Mouse (Mus musculus) forebrain, embryonic 13.5 days (tissue): ENCODE measurements at regions not wholly inside any gene's neighbourhood (a gene's known extent, or its start where the extent isn't known, plus 50 kb on each side); places are given as distances from the start of the nearest gene placed in this dataset.
A peak's percentile ranks its signal among the peaks of the same experiment; 100 is the strongest.

Source experiments
- ATAC-seq: fragments of 200-750 bp; cut with Nextera tagmentation; 2 replicates; pipeline ENCODE4 v1.8.0; 2017
- H3K27ac ChIP-seq: fragments of 300-500 bp; sonication (generic); 2 replicates; pipeline ENCODE4 v1.5.1; 2015; ENCODE audit warnings: inconsistent platforms, mild to moderate bottlenecking, moderate library complexity
- H3K27me3 ChIP-seq: fragments of 300-500 bp; sonication (generic); 2 replicates; pipeline ENCODE4 v1.6.1; 2015; ENCODE audit warnings: mild to moderate bottlenecking, inconsistent platforms
- H3K36me3 ChIP-seq: fragments of 300-500 bp; sonication (generic); 2 replicates; pipeline ENCODE4 v1.6.1; 2015; ENCODE audit warnings: mild to moderate bottlenecking, inconsistent platforms; ENCODE audit not compliant: poor library complexity, severe bottlenecking
- H3K4me1 ChIP-seq: fragments of 300-500 bp; sonication (generic); 2 replicates; pipeline ENCODE4 v1.6.1; 2015; ENCODE audit warnings: inconsistent platforms
- H3K4me2 ChIP-seq: fragments of 300-500 bp; sonication (generic); 2 replicates; pipeline ENCODE4 v1.6.1; 2015; ENCODE audit warnings: inconsistent platforms, mild to moderate bottlenecking, moderate library complexity
- H3K4me3 ChIP-seq: fragments of 300-500 bp; sonication (generic); 2 replicates; pipeline ENCODE4 v1.5.1; 2015; ENCODE audit warnings: mild to moderate bottlenecking, inconsistent platforms
- H3K9ac ChIP-seq: fragments of 300-500 bp; sonication (generic); 2 replicates; pipeline ENCODE4 v1.6.1; 2015; ENCODE audit warnings: mild to moderate bottlenecking, inconsistent platforms
- H3K9me3 ChIP-seq: fragments of 300-500 bp; sonication (generic); replicated peaks from 2 replicates; pipeline ENCODE4 v1.6.1; 2016; ENCODE audit warnings: inconsistent platforms
- WGBS: fragments of 180-500 bp; shearing (Covaris S2); methylation state at CpG from one replicate; pipeline ENCODE4 v1.1.7; 2015; 5-methylcytosine and 5-hydroxymethylcytosine counted together

GRCm38 (mm10) chr7:75063816-75064215 lies 245.2 kb downstream of the Sv2b start:
- Histone ChIP-seq H3K9me3 (no peaks in the 10 kb centered on the region), H3K36me3 (no peaks in the 10 kb centered on the region), H3K27me3 (no peaks in the 10 kb centered on the region), H3K9ac (no peak overlapping the region), H3K27ac (no peak overlapping the region), H3K4me2 (no peak overlapping the region), H3K4me1 (no peaks in the 10 kb centered on the region), H3K4me3 (no peak overlapping the region)
- ATAC-seq: no peak
- WGBS: 69% methylated on average over 2 of the region's 2 CpGs

- Histone ChIP-seq H3K27ac (no peak overlapping the region), H3K27me3 (no peaks in the 10 kb centered on the region), H3K36me3 (no peaks in the 10 kb centered on the region), H3K9ac (no peak overlapping the region), H3K4me2 (no peak overlapping the region), H3K4me1 (no peaks in the 10 kb centered on the region), H3K9me3 (no peaks in the 10 kb centered on the region), H3K4me3 (no peak overlapping the region)
- no peak for ATAC-seq
- 81% methylated on average over 1 of the region's 1 CpGs for WGBS
Measured at GRCm38 (mm10) chr7:75050231-75050630, 258.8 kb downstream of the Sv2b start.

- no peaks in the 10 kb centered on the region for H3K9me3 ChIP-seq
- H3K4me3 ChIP-seq: no peak overlapping the region
- no peaks in the 10 kb centered on the region for H3K4me1 ChIP-seq
- H3K9ac ChIP-seq: no peak overlapping the region
- H3K27ac ChIP-seq: no peak overlapping the region
- no peak for ATAC-seq
- WGBS: 91% methylated on average over 5 of the region's 5 CpGs
- H3K27me3 ChIP-seq: no peaks in the 10 kb centered on the region
- no peaks in the 10 kb centered on the region for H3K36me3 ChIP-seq
- no peak overlapping the region for H3K4me2 ChIP-seq
Measured at GRCm38 (mm10) chr7:75049751-75050150, 259.3 kb downstream of the Sv2b start.

GRCm38 (mm10) chr7:75048822-75049221 lies 260.2 kb downstream of the Sv2b start:
- Histone ChIP-seq H3K4me3 (no peak overlapping the region), H3K27me3 (no peaks in the 10 kb centered on the region), H3K9ac (no peak overlapping the region), H3K4me2 (no peak overlapping the region), H3K36me3 (no peaks in the 10 kb centered on the region), H3K9me3 (no peaks in the 10 kb centered on the region), H3K27ac (no peak overlapping the region), H3K4me1 (no peaks in the 10 kb centered on the region)
- 88% methylated on average over 2 of the region's 2 CpGs for WGBS
- no peak for ATAC-seq

GRCm38 (mm10) chr7:75047827-75048226 lies 261.2 kb downstream of the Sv2b start:
- 81% methylated on average over 3 of the region's 3 CpGs for WGBS
- Histone ChIP-seq H3K9ac (no peak overlapping the region), H3K27me3 (no peaks in the 10 kb centered on the region), H3K4me2 (no peak overlapping the region), H3K4me1 (no peaks in the 10 kb centered on the region), H3K27ac (no peak overlapping the region), H3K4me3 (no peak overlapping the region), H3K9me3 (no peaks in the 10 kb centered on the region), H3K36me3 (no peaks in the 10 kb centered on the region)
- ATAC-seq: no peak

GRCm38 (mm10) chr7:75040871-75041270 lies 268.2 kb downstream of the Sv2b start:
- no peak for ATAC-seq
- Histone ChIP-seq H3K9ac (no peak overlapping the region), H3K4me2 (no peak overlapping the region), H3K4me3 (no peak overlapping the region), H3K36me3 (no peaks in the 10 kb centered on the region), H3K27me3 (no peaks in the 10 kb centered on the region), H3K4me1 (no peaks in the 10 kb centered on the region), H3K9me3 (no peaks in the 10 kb centered on the region), H3K27ac (no peak overlapping the region)
- 89% methylated on average over 6 of the region's 6 CpGs for WGBS

- H3K9ac ChIP-seq: no peak overlapping the region
- 10% methylated on average over 2 of the region's 2 CpGs for WGBS
- no peak overlapping the region for H3K4me3 ChIP-seq
- H3K27ac ChIP-seq: no peak overlapping the region
- ATAC-seq: no peak
- no peaks in the 10 kb centered on the region for H3K36me3 ChIP-seq
- H3K9me3 ChIP-seq: no peaks in the 10 kb centered on the region
- H3K4me1 ChIP-seq: no peaks in the 10 kb centered on the region
- H3K27me3 ChIP-seq: no peaks in the 10 kb centered on the region
- H3K4me2 ChIP-seq: no peak overlapping the region
Measured at GRCm38 (mm10) chr7:75026191-75026590, 282.9 kb downstream of the Sv2b start.

GRCm38 (mm10) chr7:75021966-75022365 lies 287.1 kb downstream of the Sv2b start:
- ATAC-seq: no peak
- H3K9ac ChIP-seq: no peak overlapping the region
- H3K27me3 ChIP-seq: no peaks in the 10 kb centered on the region
- no peaks in the 10 kb centered on the region for H3K9me3 ChIP-seq
- no peak overlapping the region for H3K4me2 ChIP-seq
- no peak overlapping the region for H3K4me3 ChIP-seq
- WGBS: 48% methylated on average over 6 of the region's 6 CpGs
- no peaks in the 10 kb centered on the region for H3K36me3 ChIP-seq
- no peak overlapping the region for H3K27ac ChIP-seq
- 0 out of 2 replicates have a peak, but pooled peaks cover 3% of the 10 kb centered on the region for H3K4me1 ChIP-seq

- Histone ChIP-seq H3K4me2 (no peak overlapping the region; the same call in 1 of the 2 replicates), H3K9me3 (no peaks in the 10 kb centered on the region), H3K36me3 (no peaks in the 10 kb centered on the region), H3K27me3 (no peaks in the 10 kb centered on the region), H3K4me1 (0 out of 2 replicates have a peak, but pooled peaks cover 3% of the 10 kb centered on the region), H3K27ac (no peak overlapping the region), H3K9ac (no peak overlapping the region), H3K4me3 (no peak overlapping the region)
- peak; percentile 50; the same call in 1 of the 2 replicates for ATAC-seq
- 31% methylated on average over 7 of the region's 7 CpGs for WGBS
Measured at GRCm38 (mm10) chr7:75018640-75019039, 290.4 kb downstream of the Sv2b start.

GRCm38 (mm10) chr7:75008481-75008880 lies 300.6 kb downstream of the Sv2b start:
- no peaks in the 10 kb centered on the region for H3K4me1 ChIP-seq
- no peak overlapping the region for H3K27ac ChIP-seq
- H3K4me3 ChIP-seq: no peak overlapping the region
- no peaks in the 10 kb centered on the region for H3K27me3 ChIP-seq
- H3K4me2 ChIP-seq: no peak overlapping the region
- no peaks in the 10 kb centered on the region for H3K9me3 ChIP-seq
- H3K36me3 ChIP-seq: no peaks in the 10 kb centered on the region
- no peak overlapping the region for H3K9ac ChIP-seq
- no peak for ATAC-seq
- WGBS: 85% methylated on average over 2 of the region's 2 CpGs

- ATAC-seq: no peak
- Histone ChIP-seq H3K36me3 (no peaks in the 10 kb centered on the region), H3K4me2 (no peak overlapping the region), H3K27ac (no peak overlapping the region), H3K27me3 (no peaks in the 10 kb centered on the region), H3K9ac (no peak overlapping the region), H3K4me3 (no peak overlapping the region), H3K4me1 (no peaks in the 10 kb centered on the region), H3K9me3 (no peaks in the 10 kb centered on the region)
- WGBS: 80% methylated on average over 2 of the region's 2 CpGs
Measured at GRCm38 (mm10) chr7:74990198-74990597, 318.9 kb downstream of the Sv2b start.

GRCm38 (mm10) chr7:74979479-74979878 lies 329.6 kb downstream of the Sv2b start:
- ATAC-seq: no peak
- Histone ChIP-seq H3K27ac (no peak overlapping the region), H3K9ac (no peak overlapping the region), H3K27me3 (no peaks in the 10 kb centered on the region), H3K9me3 (no peaks in the 10 kb centered on the region), H3K4me2 (no peak overlapping the region), H3K4me3 (no peak overlapping the region), H3K4me1 (no peaks in the 10 kb centered on the region), H3K36me3 (no peaks in the 10 kb centered on the region)
- WGBS: 54% methylated on average over 2 of the region's 2 CpGs

- no peaks in the 10 kb centered on the region for H3K36me3 ChIP-seq
- H3K27me3 ChIP-seq: no peaks in the 10 kb centered on the region
- H3K27ac ChIP-seq: no peak overlapping the region
- no peaks in the 10 kb centered on the region for H3K9me3 ChIP-seq
- H3K4me2 ChIP-seq: no peak overlapping the region
- no peak overlapping the region for H3K9ac ChIP-seq
- no peak for ATAC-seq
- no peaks in the 10 kb centered on the region for H3K4me1 ChIP-seq
- no peak overlapping the region for H3K4me3 ChIP-seq
Measured at GRCm38 (mm10) chr7:74975986-74976385, 333.1 kb downstream of the Sv2b start.
